Mouse (Mus musculus) bone marrow macrophage, adult 2 months (primary cell): ENCODE measurements around the gene Snx5.

Source experiments
- CTCF ChIP-seq: IDR thresholded peaks from 2 replicates; pipeline ENCODE4 v1.5.1; 2012; ENCODE audit warnings: low read depth, mild to moderate bottlenecking, low read length, moderate library complexity
- POLR2A ChIP-seq: IDR thresholded peaks from 2 replicates; pipeline ENCODE4 v1.6.1; 2012; ENCODE audit warnings: mild to moderate bottlenecking, low read depth, low read length, borderline replicate concordance

DNA sequence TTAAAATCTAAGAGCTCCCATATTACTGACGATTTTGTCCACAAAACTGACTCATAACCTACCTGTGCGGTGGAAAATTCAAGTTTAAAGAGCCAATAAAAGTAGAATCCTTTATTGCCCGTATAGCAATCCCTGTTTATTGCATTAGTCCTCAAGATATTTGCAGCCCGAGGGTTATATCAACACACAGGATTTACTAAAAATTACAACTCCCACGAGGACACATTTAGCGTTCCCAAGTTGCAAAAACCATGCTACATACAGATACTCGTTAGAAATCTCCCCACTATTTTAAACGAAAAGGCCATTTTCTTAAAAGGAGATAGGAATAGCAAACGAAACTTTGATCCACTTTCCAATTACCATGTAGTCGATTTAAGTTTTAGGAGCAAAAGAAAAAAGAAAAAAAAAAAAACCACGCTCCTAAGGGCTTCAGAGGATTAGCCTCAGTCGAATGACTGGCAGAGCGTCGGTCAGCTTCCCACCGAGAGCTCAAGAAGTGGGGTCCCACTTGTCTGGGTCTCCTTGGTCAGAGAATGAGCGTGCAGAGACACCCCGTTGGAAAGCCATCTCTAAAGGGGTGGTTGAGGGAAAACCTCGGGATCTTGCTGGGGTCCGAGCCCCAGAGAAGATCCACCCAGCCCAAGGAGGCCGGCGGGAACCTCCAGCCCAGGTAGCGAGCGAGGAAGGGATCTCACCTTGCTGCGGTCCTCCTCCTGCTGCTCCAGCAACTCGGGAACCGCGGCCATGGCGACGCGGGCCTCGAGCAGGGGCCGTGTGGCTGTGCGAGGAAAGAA is 829 bp downstream of the Snx5 start:
- TF ChIP-seq POLR2A (no peak), CTCF (no peak)
